Mouse (Mus musculus): ENCODE results near the gene Otop2.

GRCm38 (mm10) chr11:115286201-115286993, 20.6 kb upstream of the Otop2 start:
- no peak for TF ChIP-seq POLR2A (IDR thresholded peaks at IDR 0.05; ENCODE audit: low read depth, low read length)
- TF ChIP-seq CTCF (IDR thresholded peaks at IDR 0.05; ENCODE audit: borderline replicate concordance, insufficient read depth, low read length), result no peak
